Mouse (Mus musculus): ENCODE data around the gene Ice1.

Gene Ice1

DNA sequence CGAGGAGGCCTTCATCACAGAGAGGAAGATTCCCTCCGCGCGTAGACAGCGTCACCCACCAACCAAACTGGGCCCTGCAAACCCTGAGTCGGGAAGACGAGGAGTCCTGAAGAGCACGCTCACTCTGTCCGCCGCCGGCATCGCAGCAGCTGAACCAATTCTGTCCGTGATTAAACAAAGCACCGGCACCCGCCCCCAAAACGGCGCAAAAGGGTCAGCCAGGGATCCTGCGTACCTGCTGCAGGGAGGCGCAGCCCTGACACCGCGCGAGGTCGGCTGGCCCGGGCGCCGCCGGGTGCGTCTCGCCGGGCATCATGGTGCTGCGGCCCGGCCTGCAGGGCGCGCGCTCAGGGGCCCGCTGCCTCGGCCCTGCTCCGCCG lies at the start of gene Ice1:
Gene Ice1, minus strand, starts transcription at position 353 of the 380 bp plus-strand sequence.
- no peak for DNase-seq

DNA sequence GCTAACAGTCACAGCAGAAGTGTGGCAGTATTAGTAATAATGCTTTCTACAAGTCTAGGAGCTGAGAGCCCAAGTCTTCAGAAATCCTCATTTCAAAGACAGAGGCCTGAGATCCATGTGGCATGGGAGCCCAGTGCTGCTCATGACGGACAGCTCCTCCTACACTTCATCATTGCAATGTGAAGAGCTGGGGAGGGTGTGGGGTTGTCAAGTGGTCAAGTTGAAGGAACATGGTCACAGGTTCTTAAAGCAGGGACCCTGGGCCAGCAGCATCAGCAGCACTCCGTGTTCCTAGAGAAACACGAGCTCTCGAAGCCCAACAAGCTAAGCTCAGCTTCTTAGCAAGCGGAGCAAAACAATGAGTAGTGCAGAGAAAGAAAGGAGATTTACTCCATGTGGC lies 48.4 kb upstream of the Ice1 start:
- DNase-seq = no peak

DNA sequence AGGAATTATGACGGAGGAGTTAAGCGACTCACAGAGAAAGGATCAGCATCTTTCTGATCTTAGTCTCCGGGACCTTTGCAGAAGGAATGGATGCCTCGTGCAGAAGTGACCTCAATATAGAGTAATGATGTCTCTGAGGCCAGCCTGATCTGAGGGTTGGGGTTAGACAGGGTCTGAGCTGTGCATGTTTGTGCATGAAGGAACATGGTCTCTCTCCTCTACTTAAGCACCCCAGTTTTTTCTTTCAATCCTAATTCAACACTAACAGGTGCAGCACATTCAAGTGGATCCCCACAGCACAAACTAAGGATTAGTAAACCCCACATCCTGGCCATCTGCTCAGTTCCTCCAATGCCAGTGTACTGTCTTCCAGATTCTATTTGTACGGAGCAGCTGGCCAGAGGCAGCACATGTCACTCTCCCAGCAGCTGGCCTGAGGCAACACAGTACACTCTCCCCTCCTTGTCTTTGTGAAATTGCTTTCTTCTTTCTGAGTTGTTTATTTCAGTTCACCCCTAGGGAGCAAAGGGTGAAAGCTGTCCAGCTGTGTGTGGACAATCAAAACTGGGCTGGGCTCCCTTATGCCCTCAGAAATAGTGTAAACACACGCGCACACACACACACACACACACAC lies 47.7 kb upstream of the Ice1 start:
- DNase-seq = no peak

DNA sequence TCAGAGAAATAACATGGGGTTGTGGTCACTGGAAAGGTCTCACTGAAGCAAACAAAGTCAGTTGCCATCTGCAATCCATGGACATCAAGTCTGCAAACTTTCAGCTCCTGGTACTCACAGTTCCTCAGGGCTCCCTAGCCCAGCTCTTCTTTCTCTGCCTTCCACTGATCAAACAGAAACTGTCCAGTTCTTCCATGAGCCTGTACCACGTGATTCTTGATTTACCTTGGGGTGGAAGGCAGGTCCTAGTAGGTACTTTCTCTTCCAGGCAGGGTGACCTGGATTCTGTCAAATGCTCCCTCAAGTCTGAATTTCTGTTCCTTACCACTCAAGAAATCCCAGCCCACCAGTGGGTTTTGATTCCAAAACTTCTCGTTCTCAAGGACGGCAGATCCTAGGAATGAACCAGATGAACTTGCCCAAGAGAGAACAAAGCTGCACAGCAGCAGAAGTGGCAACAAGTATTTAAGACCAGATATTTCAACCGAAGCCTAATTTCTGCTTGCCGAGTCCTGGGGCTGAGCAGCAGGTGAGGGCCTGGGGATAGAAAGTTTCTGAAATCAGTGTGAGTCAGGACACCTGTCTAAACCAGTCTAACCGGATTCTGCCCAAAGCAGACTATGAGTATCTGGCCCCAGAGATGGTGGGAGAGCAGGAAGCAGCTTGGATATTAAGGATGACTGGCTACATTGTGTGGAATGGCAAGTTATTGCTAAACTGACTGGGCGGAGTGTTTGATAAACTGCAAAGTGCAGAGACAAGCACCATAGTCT lies 44.2 kb upstream of the Ice1 start:
- DNase-seq = no peak

DNA sequence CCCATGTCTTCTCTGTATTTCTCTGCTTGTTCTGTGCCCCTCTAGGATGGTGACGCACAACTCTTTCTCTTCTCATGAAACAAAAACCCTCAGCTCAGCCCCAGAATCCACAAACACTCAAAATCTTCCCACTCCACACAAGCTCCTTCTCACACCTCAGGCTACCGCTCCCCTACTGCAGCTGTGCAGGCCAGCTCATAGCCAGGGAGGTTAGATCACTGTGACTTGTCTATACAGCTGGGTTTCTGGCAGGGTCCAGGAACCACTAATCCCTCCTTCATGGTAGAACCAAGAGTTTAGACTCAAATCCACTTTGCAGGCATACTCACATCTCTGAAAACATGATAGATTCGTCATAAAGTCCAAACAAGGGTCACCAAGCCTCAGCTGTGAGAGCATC lies 42.9 kb upstream of the Ice1 start:
- DNase-seq = no peak

DNA sequence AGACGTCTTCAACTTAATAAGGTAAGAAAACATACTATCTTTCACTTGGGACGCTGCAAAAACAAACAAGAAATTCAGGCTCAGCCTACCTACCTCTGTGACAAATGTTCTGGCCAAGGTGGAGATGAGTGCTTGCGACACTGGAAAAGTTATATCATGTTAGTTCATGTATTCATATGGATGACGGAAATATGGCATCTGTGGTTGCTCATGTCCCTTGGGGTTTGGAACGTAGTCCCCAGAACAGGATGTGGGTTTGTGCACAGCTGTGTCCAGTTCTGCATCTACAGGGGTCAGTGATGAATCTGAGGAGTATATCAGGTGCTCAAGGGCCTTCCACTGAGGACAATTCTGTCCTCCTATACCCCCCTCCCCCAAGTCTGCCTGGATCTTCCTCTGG lies 40.3 kb upstream of the Ice1 start:
- DNase-seq = no peak

DNA sequence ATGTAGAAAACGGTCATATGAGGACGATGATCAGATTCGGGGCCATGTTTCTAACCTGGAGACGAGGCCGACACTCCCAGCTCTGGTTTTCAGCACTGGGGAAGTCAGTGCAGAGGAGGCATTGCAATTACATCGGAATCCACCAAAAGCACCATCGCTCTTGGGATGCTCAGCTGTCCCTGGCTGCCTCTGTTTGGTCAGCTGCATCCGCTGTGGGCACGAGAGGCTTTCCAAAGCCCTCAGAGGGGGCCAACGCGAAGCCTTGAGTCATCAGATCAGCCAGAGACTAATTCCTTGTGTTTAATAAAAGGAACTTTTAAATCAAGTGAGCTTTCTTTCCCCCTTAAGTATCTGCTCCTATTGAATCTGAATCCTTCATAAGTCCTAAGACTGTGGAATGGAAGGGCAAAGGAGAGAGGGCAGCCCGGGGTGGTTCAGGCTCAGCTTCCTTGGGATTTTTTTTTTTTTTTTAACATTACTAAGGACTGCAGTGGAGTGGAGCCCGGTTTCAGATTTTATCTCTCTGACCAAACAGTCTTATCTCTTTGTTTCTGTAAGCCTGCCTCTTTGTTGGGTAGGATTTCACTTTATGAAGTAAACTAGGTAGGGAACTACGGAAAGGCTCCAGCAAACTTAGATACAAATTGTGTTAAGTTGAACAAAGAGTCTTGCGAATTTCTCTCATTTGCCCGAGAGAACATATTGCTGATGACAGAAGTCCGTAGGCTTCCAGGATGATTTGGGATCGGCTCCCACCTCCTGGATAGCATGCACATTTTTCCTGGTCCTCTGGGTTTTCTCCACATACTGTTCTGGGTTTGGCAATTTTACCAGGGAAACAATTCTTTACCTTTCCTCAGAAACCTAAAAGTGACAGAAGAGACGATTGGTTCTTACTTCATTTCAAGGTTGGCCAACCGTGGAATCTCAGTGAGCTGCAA lies 39.1 kb upstream of the Ice1 start:
- no peak for DNase-seq

DNA sequence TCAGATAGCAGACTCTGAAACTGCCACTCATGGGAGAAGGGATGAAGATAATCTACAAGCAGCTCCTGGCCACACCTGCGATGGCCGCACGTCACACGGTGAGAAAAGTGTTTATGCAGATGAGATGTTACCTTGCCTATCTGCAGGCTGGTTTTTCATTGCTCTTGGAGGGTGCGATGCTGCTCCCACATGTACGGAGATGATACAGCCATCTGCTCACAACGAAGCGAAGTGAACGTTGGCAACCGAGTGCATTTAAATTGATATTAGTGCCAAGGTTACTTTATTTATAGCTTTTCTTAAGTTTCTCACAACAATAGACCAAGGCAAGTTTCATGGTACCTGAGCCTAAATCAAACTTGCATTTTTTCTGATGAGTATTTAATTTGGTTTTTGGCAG lies 37.6 kb upstream of the Ice1 start:
- no peak for DNase-seq

DNA sequence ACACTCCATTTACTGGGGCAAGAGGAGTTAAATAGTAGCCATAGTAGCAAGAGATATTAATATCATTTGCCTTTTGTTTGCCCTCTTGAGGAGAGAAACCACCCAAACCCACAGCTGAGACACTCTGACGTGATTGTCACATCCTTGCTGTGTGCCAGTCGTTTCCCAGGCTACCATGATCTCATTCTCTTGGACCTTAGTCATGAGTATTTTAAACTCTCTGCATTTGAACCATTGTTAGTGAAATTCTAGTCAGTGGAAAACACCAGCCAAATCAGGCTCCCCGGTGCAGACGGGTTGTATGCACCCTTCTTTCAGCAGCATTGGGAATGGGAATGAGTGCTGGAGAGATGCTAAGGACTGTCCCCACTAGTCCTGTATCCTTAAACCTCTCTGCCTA lies 32.6 kb upstream of the Ice1 start:
- DNase-seq = no peak

DNA sequence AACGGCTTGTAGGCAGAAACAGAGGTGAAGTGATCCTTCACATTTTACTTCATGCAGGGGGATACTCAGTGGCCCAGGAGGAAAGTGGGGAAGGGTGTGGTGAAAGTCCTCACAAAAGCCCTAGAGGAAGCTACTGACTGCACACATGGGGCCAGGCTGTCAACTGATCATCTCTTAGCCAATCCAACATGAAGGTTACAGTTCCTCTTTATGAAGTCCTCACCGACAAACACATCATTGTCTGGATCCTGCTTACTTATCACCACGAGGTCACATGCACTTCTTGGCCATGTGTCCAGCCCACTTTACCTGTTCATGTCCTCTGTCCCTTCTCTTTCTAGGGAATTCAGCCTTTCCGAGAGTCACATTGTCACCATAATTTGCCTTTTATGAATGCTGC lies 22.3 kb upstream of the Ice1 start:
- no peak for DNase-seq

DNA sequence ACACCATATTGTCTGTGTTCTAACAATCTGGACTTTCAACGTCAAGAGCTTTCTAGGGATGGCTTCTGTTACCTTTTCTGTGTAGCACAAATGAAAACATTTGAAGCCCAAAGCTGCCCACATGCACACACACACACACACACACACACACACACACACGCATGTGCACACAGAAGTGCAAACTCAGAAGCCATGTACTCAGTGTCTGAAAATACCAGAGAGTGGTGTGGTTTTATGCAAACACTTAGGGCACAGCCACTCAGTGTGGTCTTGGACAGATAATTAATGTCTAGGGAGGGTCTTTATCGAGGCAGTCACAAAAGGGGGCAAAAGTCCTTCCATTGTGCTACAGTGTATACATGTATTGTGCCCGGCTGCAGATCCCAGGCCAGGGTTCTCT lies 19.3 kb upstream of the Ice1 start:
- DNase-seq = no peak

DNA sequence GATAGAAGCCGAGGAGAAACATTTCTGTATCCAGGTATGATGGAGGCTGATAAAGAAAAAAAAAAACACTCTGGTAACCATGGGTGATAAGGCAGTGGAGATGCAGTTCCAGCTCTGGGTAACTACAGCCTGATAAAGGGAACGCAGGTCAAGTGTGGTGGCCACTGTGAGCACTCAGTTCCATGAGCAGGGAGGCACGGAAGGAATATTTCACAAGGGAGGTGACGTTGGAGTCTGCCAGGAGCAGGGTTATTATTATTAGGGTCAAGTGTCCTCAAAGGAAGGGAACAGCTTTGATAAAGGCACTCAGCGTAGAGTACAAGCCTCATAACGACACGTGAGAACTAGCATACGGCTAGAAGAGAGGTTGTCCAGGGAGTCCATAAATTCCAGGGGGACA lies 18.9 kb upstream of the Ice1 start:
- no peak for DNase-seq

DNA sequence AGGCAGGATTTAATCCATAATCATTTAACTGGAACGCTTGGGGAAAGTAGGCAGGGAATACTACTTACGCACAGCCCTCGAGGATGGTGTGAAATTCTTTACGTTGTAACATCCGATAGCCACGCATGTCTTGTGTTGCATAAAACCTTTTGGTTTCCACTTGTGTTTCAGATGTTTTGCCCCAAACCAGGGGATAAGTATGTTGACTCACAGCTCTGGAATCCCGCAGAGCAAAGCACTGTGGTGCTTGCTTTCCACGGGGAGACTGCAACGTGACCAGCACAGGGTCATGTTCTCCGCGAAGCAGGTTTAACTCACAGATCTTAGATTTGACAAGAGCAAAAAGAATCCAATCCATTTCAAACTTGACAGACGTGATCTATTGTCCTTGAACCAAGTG lies 18.1 kb upstream of the Ice1 start:
- no peak for DNase-seq

DNA sequence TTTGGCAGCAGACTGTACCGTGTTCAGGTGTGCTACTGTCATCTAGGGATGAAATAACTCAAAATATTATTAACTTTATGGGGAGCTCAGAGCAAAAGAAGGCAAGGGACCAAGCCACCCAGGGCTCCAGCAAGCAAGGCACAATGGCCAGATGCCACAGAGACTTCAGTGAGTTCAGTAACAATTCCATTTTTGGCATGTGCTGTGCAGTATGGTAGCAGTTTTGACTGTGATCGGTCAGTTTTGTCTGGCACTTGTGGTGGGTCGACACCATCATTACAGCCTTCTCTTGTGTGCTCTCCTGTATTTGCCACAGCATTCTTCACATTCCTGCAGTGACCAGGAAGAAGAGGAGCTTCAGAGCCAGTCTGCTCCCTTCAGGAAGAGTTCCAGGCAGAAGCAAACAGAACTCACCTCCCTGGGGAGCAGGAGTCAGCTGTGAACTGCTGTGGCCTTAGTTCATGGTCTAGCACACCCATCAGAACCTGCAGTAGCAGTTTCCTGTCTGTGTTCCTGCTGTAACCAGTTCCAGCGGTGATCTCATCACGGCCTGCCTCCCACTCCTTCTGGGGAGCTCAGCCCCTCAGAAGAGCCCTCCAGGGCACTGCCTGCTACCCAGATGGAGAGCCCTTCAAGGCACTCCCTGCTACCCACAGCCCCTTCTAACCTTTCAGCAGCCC lies 16.8 kb upstream of the Ice1 start:
- no peak for DNase-seq

DNA sequence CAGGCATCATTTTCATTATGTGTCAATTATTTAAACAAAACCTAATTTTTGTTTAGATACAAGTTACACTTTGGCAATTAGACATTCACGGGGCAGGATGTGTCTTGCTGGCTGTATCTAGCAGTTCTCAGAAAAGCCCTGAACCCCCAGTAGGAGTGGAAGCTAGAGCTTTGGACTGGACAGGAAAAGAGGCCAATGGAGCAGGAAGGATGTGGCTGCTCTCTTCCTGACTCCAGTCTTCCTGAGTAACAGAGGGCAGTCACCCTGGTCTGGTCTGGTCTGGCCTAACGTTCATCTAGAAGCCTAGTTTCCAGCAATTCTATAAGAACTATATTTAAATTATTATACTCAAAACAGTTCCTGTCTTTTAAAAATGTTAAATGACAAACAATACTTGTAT lies 16.0 kb upstream of the Ice1 start:
- no peak for DNase-seq

DNA sequence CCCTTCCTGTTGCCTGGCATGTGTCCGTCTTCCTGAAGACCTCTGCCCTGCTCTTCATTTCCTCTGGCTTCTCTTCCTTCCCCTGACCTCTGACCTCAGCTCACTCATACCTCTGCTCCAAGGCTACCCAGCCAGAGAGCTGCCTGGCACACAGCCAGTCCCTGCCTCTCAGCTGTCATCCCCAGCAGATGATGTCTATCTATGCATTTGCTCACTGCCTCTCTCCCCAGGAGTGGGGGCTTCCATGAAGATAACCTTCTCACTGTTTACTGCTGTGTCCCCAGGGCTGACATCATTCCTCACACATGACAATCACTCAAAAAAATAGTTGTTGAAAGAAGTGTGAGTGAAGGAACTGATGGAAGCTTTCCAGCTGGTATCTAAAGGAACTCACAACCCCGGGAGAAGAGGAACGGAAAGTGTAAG lies 12.6 kb upstream of the Ice1 start:
- DNase-seq = no peak

DNA sequence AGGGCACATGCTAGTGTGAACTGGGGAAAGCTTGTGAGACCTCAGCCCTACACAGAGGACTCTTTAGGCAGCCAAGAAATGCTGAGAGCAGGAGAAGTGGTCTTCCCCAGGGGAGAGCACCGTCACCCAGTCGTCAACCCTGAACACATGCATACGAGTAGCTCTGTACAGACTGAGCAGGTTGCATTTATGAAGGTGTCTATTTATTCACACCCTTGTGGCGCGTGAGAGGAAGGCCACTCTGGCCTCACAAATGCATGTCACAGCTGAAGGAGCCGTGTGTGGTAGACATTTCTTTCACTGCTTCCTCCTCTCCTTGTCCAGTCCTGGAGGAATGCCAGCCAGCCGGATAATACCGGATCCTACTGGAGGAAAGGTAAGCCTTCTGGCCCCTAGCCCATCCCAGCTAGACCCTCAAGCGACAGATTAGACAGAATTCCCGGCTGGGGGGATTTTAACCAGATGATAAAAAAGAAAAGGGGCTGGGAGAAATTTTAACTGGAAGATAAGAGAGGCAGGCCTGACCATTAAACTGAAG lies 8.6 kb upstream of the Ice1 start:
- no peak for DNase-seq

DNA sequence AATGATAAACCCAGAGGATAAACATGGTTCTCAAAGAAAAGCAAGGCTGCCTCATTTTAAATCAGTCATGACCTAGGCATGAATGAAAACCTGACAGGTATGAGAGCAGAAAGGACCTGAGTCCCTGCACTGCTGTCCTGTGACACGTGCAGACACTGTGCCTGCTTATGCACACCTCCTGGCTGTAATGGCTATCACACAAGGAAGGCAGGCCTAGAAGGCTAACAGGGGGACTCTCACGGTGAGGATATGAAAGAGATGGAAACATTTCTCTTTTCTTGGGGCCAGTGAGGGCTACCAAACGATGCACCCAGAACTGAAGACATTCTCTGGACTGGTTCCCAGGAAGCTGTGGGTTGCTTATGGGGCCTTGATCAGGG lies 6.6 kb upstream of the Ice1 start:
- DNase-seq = no peak

DNA sequence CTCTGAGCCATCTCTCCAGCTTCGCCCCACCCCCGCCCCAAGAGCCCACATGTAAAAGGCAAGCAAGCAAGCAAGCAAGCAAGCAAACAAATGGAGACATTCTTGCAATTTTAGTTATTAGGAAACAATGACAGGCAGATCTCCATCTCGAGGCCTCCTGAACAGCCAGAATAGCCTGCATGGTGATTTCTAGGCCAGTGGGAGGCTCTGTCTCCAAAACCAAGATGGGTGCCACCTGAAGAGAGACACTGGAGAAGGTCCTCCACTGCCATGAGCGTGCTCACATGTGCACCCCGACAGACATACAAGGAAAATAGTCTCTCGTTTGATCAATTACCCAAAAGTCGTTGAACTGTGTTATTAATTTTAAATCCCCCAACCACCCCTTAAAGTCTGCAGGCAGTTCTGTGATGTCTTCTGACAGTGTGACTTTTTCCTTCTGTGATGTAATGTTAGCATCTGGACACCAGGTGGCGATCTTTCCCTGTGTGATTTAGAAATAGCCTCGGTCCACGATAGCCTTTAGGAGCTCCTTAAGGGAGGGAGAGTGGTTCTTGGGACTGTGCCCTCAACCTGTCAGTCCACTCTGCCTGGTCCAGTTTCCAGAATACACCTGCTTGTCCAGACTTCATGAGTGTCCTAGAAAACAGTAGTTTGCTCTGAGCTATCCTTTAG lies 6.1 kb upstream of the Ice1 start:
- no peak for DNase-seq

DNA sequence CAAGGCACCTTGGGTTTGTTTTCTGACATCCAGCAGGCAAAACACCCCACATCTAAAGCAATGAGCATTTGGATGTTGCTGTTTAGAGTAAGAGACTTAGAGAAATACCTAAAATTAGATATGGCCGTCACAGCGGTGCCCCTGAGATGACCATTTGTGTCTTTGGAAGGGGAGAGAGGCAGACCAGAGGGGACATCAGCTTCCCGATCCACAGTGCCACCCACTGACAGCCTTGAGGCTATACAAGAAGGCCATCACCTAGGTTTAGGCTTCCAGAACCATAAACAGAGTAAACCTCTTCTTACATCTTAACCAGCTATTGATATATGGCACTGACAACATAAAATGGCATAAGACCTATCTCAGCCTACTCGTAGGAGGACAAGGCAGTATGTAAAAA lies 4.5 kb upstream of the Ice1 start:
- no peak for DNase-seq

DNA sequence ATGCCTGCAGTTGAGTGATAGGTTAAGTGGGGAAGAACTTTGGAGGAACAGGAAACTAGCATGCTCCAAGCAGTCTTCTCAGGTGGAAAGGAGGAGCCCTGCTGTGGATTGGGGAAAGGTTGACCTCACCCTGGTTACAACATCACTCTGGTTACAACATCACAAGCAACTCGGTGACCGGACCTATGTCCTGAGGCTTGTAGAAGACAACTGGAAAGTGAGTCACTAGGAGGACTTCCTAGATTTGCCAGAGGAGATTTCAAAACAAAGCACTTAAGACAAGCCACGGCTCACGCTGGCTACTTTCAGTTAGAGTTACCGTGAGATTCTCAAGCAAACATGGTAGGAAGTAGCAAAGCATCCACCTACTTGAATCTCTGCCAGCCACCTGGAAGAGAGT lies 3.9 kb upstream of the Ice1 start:
- DNase-seq = no peak

DNA sequence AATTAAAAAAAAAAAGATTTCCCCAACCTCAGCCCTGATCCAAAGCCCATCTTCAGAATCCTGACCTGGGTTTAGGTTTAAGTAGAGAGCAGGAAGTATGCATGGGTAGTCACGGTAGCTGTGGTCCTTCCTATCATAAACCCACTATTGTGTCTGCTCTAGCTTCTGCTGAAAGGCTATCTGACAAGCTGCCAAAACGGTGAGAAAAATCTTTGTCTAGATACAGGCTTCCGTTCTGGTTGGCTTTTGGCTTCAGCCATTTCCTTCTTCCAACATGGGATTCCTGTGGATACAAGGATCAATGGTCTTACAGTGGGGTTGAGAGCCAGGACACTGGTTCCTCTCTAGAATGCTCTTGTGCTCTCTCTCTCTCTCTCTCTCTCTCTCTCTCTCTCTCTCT lies 2.2 kb upstream of the Ice1 start:
- no peak for DNase-seq

Data from thymus, adult 18-20 months (tissue).